Mouse (Mus musculus): ENCODE data around the gene Il4i1.
A peak's percentile ranks its signal among the peaks of the same experiment; 100 is the strongest.

DNA sequence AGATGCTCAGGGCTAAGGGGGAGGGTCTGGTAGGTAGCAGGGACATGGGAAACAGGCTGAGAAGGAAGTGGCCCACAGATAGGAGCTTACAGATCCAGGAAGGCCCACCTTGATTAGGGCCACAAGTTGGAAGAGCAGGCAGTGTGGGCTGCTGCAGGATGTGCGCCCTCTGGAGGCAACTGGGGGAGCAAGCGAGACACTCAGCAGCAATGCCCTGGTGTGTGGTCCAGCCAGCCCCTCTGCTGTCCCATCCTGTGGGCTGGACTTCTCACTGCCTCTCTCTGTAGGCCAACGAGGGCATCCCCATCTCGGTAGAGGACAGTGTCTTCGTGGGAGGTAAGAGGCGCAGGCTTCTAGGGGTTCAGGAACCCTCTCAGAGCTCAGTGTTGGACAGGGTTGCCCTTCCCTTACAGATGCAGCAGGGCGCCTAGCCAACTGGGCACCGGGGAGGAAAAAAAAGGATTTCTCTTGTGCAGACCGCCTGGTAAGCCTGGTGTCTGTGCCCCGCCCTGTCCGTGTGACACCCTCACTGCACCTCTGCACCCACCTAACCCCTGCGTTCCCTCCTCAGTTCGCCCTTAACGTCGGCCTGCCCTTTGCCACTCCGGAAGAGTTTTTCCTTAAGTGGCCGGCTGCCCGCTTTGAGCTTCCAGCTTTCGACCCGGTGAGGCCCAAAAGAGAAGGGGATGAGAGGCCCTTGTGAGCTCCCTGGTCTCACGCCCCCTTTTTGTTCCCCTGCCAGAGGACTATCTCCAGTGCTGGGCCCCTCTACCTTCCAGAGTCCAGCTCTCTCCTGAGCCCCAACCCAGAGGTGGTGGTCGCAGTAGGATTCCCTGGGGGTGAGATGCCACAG is 44.6 kb downstream of the Il4i1 start:
- peak; percentile 68 for TF ChIP-seq CTCF (IDR thresholded peaks at IDR 0.05; ENCODE audit: insufficient read depth, low read depth, low read length)
- TF ChIP-seq POLR2A (IDR thresholded peaks at IDR 0.05; ENCODE audit: insufficient read depth, low read depth, low read length) = no peak

Data from olfactory bulb, adult 2 months (tissue).